Mouse (Mus musculus): ENCODE results near the gene M6pr.

DNA sequence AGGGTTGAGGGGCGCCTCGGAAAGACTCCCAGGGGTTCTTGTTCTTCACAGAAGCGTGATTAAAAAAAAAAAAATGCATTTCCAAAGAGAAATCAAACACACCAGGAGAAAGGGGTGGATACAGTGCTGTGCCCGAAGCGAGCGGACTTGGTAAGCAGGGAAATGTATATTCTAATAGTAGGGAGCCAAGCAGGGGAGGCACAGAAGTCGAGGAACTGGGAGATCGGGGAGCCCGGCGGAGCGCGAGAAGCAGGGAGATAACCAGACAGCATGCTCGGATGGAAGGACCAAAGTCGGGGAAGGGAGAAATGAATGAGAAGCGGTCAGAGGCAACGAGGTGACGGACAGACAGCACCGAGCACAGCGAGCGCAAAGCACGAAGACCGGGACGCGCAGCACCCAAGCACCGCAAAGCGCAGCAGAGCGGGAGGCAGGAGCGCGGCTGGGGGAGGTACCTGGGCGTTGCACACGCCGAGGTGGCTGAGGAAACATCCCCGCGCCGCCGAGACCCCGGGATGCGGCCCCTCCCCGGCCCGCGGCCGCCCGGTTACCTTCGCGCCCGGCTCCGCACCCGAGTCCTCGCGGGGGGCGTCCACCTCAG lies 30.6 kb downstream of the M6pr start:
- TF ChIP-seq MAFK (IDR thresholded peaks at IDR 0.05; ENCODE audit: insufficient read depth, low read depth, low read length) (no peak), HCFC1 (IDR thresholded peaks at IDR 0.05; ENCODE audit: borderline replicate concordance, insufficient read depth, low read length) (peak; percentile 57; the same call in 1 of the 2 replicates), CHD2 (IDR thresholded peaks at IDR 0.05; ENCODE audit: low read depth, low read length) (no peak), ZC3H11A (IDR thresholded peaks at IDR 0.05; ENCODE audit: borderline replicate concordance, low read depth, low read length) (no peak), ZNF384 (IDR thresholded peaks at IDR 0.05; ENCODE audit: low read depth, low read length) (no peak)

Measured in ES-E14 (cell line).